Comparison of ENCODE assay signal across 13 mouse cellular contexts in genomic region chr4:32905913-32906312, GRCm38 (mm10).
"Had no signal": no experiment of that assay in that cellular context is flagged by ENCODE, and none has a peak within 500 bp of the region (broad histone marks: within the 10 kb centered on the region; RNA-seq: fewer than 3 reads in every experiment).

No protein-coding gene starts in this region.

- ATAC-seq: intestine, embryonic 16.5 days; liver, embryonic 12.5 days had no signal

- H3K4me3 ChIP-seq: heart, adult 2 months; heart, embryonic 15.5 days; hindbrain, embryonic 13.5 days; hindbrain, embryonic 15.5 days; kidney, embryonic 15.5 days; limb, embryonic 13.5 days; limb, embryonic 15.5 days; liver, embryonic 12.5 days had no signal

- H3K27me3 ChIP-seq: heart, embryonic 15.5 days; hindbrain, embryonic 13.5 days; hindbrain, embryonic 15.5 days; kidney, embryonic 15.5 days; limb, embryonic 13.5 days; limb, embryonic 15.5 days; liver, embryonic 12.5 days had no signal

- H3K4me1 ChIP-seq: limb, embryonic 15.5 days had no signal

- H3K9me3 ChIP-seq: heart, embryonic 15.5 days; hindbrain, embryonic 13.5 days; hindbrain, embryonic 15.5 days; kidney, embryonic 15.5 days; limb, embryonic 13.5 days; limb, embryonic 15.5 days; liver, embryonic 12.5 days had no signal

- H3K27ac ChIP-seq: heart, adult 2 months; hindbrain, embryonic 13.5 days; hindbrain, embryonic 15.5 days; hindbrain, postnatal 0 days; kidney, embryonic 15.5 days; kidney, postnatal 0 days; limb, embryonic 13.5 days; limb, embryonic 15.5 days; liver, embryonic 12.5 days; liver, embryonic 14.5 days had no signal

- H3K9ac ChIP-seq: heart, embryonic 15.5 days; hindbrain, embryonic 13.5 days; hindbrain, embryonic 15.5 days; kidney, embryonic 15.5 days; limb, embryonic 13.5 days; limb, embryonic 15.5 days; liver, embryonic 12.5 days; liver, embryonic 14.5 days had no signal

- H3K36me3 ChIP-seq: heart, embryonic 15.5 days; hindbrain, embryonic 13.5 days; hindbrain, embryonic 15.5 days; kidney, embryonic 15.5 days; limb, embryonic 13.5 days; limb, embryonic 15.5 days; liver, embryonic 12.5 days had no signal

- H3K4me2 ChIP-seq: heart, embryonic 11.5 days; heart, embryonic 15.5 days; hindbrain, embryonic 13.5 days; hindbrain, embryonic 15.5 days; kidney, embryonic 15.5 days; limb, embryonic 13.5 days; limb, embryonic 15.5 days; liver, embryonic 12.5 days had no signal
